Mouse (Mus musculus) regulatory T cell (primary cell): ENCODE measurements around the gene Lrfn4.
"Not testable (repeated sequence)": the region's sequence is repeated elsewhere in the genome, so short reads cannot be mapped to it uniquely, and the experiment has no call there.

Experiments used
- in situ Hi-C: fragments of 300-600 bp; cut with MboI, MseI; formaldehyde crosslinking; loops from one replicate; pipeline ENCODE4 v1.15.1; 2025; ENCODE audit warnings: high pct_unique_total_duplicates

The Lrfn4 gene

GRCm38 (mm10) chr19:4610109-4610508, 5.4 kb downstream of the Lrfn4 start:
- in situ Hi-C loops = no loop called here

- in situ Hi-C loops = no loop called here
These were observed 7.0 kb downstream of the Lrfn4 start for GRCm38 (mm10) chr19:4608511-4608910.

DNA sequence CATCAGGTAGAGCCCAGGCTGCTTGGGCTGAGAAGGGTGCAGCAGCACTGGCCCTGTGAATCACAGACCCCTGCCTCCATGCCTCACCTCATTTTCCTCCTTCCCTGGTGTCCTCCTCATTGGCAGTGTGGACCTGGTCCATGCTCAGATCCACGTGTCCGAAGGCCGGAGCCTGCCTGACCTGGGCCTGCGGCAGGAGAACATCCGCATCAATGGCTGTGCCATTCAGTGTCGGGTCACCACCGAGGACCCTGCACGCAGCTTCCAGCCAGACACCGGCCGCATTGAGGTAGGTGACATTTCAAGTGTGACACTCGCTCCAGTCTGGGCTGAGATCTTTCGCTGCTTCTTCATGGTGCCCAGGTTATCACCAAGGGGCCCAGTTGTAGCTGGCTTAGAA, 8.1 kb downstream of the Lrfn4 start:
- in situ Hi-C loops = no loop called here

- in situ Hi-C loops = no loop called here
These were observed 9.8 kb downstream of the Lrfn4 start for GRCm38 (mm10) chr19:4605654-4606053.

DNA sequence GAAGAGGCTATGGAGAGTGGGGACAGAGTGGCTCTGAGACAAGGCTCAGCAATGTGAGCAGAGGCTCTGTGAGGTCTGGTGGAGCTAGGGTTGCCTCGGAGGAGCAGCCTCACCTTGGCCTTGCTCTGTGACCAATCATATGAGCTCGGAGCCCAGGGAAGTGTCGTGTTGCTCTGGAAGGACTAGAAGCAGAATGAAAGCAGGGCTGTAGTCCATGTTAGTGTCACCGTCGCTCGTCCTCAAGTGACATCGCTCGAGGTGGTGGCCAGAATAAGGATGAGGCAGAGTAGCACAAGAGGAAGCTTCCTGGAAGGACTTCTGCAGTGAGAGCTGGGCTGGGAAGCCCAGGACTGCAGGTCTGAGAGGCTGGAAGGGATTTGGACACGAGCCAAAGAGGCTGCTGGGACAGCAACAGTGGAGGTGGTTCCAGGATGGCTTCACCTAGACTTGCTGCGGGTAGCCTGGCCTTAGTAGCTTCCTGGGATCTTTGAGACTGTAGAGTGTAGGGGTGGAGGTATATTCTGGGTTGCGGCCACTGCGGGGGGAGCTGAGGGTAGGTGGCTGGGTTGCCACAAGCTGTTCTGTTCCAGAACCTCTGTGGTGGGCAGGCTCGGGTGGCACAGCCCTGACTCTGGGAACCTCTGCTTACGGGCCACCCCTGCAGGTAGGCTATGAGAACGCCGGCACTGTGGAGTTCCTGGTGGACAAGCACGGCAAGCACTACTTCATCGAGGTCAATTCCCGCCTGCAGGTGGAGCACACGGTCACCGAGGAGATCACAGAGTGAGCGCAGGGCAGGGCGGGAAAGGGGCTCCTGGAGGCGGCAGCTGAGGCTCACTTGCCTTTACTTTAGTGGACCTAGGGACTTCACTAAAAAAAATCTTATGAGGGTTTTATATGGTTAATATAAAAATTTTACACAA, 11.4 kb downstream of the Lrfn4 start:
- in situ Hi-C loops = no loop called here

GRCm38 (mm10) chr19:4602459-4602858, 13.0 kb downstream of the Lrfn4 start:
- in situ Hi-C loops = no loop called here

GRCm38 (mm10) chr19:4596071-4596470, 19.4 kb downstream of the Lrfn4 start:
- in situ Hi-C loops = no loop called here

DNA sequence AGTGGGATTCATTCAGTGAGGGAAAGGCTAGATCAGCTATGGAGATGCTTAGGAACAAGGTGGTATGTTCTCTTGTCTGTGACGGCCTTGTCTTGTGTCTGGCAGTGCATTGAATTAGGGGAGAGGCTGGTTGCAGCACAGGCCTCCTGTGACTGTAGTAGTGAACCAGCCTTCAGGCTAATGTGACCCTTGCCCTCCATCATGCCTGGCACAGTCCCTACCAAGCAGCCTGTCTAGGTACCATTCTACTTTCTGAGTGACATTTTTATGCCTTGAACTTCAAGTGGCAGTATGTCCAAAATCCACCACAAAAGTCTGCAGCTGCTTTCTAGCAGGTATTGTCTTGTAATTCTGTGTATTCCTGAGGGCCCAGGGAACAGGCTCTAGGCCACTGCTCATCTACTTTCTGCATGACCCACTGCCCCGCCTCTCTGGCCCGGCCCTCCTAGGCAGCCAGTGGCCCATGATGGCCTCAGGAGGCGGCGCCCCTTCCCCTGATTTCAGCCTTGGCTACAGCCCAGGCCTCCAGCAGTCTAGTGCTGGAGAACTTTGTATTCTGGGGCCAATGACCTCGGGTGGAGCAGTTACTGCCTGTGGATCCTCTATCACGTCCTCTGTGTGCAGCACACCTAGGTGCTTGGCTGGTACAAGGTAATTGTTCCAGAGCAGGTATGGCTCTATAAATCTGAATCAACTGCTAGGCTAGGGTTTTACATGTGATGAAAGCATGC, 21.5 kb downstream of the Lrfn4 start:
- in situ Hi-C loops = no loop called here

DNA sequence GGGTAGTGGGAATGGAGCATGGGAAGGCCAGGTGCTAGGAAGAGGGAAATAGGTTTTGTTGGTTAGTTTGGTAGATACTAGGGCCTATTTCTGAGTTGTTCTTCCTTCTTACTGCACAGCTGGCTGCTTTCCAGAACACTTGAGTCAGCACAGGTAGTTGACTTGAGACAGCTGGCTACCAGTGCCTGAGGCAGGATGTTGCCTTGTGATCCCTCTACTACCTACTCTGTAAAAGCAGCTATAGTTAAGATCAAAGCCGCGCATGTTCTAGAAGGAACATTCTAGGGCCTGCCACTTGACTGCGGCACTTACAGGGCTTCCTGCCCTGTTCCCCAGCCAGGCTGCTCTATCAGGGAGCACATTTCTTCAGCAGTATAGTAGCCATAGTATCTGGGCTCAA, 25.4 kb downstream of the Lrfn4 start:
- in situ Hi-C loops = no loop called here

GRCm38 (mm10) chr19:4589081-4589480, 26.4 kb downstream of the Lrfn4 start:
- in situ Hi-C loops = no loop called here

DNA sequence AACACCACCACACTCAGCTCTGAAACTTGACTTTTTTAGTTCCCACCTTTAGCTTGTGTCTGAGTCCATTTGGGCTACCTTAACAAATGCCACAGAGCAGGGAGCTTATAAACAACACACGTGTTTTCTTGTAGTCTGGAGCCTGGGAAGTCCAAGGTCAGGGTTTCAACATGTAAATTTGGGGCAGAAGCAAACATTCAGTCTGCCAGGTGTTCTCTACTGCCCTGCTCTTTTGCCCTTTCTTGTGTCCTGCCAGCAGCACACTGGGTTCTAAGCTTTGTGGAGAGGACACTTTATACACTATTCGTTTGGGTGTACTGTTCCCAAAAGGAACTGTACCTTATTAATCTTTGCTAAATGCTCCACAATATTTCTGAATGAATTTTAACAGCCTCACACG, 27.0 kb downstream of the Lrfn4 start:
- in situ Hi-C loops = no loop called here

DNA sequence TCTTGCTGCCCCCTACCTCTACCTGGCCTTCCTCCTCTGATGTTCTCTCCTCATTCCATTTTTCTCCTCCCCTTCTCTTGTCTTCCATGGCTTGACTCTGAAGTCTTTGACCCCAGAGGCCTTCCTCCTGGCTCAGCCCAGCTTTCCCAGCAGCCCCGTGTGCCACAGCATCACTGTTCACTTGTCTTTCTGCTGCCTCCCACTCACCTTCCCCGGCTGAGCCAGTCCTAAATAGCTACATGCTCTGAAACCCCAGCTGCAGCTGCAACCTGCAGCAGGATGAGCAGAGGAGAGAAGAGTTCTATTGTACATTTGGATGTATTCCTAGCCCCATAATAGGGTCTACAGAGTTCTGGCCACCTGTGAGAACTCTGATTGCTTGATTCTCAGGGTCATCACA, 28.0 kb downstream of the Lrfn4 start:
- in situ Hi-C loops = no loop called here

DNA sequence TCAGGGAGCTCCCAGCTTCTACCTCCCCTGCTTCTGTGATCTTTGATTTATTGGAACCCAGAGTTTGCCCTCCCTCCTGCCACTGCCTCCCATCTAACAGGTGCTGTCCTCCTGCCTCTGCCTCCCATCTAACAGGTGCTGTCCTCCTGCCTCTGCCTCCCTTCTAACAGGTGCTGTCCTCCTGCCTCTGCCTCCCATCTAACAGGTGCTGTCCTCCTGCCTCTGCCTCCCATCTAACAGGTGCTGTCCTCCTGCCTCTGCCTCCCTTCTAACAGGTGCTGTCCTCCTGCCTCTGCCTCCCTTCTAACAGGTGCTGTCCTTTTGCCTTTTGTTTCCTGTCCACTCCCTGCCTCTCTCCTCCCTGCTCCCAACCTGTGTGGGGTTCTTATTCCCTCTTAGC, 28.7 kb downstream of the Lrfn4 start:
- in situ Hi-C loops = not testable (repeated sequence)

- in situ Hi-C loops = no loop called here
These were observed 31.6 kb downstream of the Lrfn4 start for GRCm38 (mm10) chr19:4583856-4584255.

DNA sequence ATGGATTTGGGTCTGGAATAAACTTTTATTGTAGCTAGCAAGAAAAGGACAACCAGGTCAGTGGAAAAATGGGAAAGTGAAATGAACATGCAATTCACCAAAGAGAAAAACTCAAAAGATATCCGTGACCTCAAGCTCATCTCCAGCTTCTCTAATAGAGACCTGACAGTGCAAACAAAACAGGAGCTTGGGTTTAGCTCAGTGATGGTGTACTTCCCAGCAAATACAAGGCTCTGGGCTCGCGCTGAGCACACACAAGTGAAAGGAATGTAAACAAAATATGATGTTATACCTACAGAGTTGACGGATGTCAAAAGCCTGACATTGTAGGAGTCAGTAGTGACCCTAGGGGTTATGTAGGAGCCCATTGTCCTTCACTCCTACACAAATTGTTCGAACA, 36.2 kb downstream of the Lrfn4 start:
- in situ Hi-C loops = no loop called here

- in situ Hi-C loops = no loop called here
These were observed 36.7 kb downstream of the Lrfn4 start for GRCm38 (mm10) chr19:4578799-4579198.

- in situ Hi-C loops = no loop called here
These were observed 42.2 kb downstream of the Lrfn4 start for GRCm38 (mm10) chr19:4573241-4573640.

DNA sequence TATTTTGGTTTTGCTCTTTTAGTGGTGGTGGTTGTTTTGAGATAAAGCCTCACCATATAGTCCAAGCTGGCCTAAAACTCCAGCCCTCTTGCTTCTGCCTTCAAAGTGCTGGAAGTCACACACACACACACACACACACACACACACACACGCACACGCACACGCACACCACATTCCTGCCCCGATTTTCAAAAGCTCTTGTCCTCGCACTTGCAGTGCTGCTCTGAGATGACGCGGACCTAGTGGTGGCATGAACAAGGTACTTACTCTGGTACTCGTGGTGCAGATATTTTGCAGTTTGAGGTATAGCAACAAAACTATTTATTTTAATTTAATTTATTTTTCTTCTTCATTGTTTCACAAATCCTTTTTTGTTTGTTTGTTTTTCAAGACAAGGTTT, 43.0 kb downstream of the Lrfn4 start:
- in situ Hi-C loops = no loop called here

DNA sequence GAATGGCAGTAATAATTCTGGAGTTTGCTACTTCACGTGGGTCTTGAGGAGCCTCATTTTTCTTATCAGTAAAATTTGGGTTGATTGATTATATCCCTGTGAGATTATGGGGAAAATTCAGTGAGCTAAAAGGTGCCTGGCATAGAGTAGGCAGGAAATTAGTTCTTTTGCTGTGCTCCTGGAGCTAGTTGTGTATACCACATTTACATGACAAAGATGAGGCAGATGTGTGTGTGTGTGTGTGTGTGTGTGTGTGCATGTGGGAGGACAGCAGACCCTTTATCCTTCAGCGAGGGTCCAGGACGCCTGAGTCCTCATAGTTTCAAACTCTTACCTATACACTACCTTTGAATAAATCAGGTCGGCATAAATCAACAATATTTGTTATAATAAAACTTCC, 43.4 kb downstream of the Lrfn4 start:
- in situ Hi-C loops = no loop called here

DNA sequence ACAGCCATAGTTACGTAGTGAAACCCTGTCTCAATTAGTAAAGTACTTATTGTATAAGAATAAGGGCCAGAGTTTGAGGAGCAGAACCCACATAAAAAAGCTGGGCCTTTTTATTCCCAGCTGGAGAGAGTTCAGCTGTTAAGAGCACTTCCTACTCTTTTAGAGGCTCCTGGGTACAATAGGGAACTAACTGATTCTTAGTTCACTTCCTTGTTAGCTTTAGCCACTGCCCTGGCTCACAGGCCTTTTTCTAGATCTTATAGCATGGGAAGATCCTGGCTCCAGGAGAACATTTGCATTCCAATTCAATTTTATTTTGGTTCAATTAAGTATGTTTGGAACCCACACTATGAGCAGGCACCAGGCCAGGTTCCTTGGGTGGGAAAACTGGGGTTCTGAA, 43.8 kb downstream of the Lrfn4 start:
- in situ Hi-C loops = no loop called here

DNA sequence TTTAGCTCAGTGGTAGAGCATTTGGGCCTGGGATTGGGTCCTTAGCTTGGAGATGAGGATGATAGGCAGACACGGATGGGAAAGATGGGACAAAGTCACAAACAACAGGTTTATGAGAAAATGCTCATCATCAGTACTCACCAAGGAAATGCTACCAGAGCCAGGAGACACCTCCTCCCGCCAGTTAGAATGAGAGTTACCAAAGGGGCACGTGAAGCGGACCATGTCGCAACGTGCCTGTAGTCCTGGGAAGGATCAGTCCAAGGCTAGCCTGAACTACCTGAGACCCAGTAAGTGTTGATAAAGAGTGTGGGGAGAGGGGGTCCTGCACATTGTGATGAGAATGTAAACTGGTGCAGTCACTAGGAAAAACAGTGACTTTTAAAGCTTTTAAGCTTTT, 44.7 kb downstream of the Lrfn4 start:
- in situ Hi-C loops = no loop called here

- in situ Hi-C loops = no loop called here
These were observed 45.2 kb downstream of the Lrfn4 start for GRCm38 (mm10) chr19:4570237-4570613.
